Mouse (Mus musculus) urinary bladder, postnatal 36 days (tissue): ENCODE measurements around the gene March4.

ENCODE experiments used
- DNase-seq, 2 experiments: peaks; one replicate each; pipeline ENCODE4 v3.0.0; 2022; ENCODE audit warnings: low spot score in 2 of 2, mixed read lengths in 1 of 2

March4 gene

DNA sequence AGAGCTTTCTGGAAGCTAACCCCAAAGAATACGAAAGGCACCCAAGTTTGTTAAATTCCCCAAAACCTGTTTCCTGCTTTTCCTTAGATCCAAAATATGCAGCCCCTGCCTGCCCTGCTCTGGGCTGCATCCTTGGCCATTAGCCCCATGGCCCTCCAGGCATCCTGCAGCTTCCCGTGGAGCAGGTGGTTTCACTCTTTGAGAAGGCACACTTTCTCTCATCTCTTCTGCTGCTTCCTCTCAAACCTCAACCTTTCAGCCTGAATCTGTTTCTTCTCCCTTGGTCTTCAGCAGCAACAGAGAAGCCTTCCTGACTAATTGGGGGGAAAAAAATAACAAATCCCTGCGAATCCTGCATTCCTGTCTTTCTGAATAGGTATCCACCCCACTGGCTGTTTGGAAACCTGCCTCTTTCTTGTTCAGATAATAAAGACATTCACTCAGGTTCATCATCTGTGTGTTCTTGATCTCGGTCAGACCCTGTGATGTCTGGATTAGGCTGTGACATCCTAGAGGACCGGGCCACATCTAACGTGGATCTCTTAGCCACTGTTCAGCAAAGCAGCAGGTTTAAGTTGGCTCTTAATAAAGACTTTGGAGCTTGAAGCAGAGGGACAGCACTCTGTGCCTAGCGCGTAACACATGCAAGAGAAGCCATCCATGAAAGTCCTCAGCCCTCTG, 6.1 kb downstream of the March4 start:
- DNase-seq, result no peak

DNA sequence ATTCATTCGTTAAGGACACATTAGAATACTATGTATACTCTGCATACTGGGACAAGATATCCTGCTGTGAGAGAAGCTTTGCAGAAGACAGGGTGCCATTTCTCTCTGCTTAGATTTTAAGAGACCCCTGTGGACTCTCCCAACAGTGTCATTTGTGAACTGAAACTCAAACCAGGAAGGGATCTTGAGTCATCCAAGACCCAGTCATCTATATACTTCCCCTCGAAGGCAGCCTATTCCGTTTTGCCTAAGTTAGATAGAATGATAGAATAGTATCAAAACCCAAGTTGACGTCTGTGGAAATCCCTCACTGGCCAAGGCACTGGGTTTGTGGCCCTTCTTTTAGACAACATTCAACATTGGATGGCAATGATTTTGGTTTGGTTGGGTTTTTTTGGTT, 7.5 kb downstream of the March4 start:
- no peak for DNase-seq

DNA sequence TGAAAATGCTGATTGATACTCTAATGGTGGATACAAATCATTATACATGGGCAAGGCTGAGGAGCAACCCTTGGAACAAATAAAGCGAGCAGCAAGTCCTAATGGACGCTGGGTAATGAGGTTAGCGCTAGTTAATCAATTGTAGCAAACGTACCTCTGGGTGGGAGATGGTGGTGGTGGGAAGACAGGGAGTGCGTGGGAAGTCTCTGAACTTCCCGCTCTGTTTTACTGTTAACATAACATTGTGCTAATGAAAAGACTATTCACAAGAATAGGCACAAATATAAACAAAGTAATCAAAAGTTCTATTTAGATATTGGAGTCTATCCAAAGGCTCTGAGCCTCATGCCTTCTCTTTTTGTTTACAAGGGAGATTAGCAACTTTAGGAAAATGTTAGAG, 13.1 kb downstream of the March4 start:
- DNase-seq, result no peak

DNA sequence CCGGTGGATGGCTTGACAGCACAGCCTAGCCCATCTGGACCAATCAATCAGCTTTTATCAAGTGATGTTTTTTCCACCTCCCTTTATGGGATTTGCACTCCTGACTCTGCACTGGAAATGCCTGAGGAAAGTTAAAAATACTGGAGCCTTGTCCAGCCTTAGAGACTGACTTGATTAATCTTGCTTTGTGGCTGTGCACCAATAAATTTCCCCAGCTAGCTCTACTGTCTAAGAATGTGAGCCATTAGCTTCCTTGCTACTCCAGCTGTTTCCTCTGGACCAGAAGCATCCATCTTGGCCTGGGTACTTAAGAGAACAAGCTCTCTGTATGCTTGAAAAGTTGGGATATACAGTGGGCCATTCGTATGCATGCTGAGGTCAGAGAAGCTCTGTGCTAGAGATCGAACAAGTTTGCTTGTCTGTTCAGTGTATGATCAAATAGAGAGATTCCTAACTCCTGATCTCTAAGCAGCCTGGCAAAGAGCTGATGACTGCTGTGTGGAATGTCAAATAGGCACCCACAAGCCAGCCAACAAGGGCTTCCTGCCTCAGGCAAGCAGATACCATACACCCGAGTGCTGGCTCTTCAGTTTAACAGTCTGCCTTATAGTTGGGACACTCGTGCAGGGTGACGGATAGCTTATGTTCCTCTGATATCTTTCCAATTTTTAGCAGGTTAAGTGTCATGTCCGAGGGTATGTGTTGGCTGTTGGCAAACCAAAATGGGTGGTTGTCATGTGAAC, 25.8 kb downstream of the March4 start:
- no peak for DNase-seq

DNA sequence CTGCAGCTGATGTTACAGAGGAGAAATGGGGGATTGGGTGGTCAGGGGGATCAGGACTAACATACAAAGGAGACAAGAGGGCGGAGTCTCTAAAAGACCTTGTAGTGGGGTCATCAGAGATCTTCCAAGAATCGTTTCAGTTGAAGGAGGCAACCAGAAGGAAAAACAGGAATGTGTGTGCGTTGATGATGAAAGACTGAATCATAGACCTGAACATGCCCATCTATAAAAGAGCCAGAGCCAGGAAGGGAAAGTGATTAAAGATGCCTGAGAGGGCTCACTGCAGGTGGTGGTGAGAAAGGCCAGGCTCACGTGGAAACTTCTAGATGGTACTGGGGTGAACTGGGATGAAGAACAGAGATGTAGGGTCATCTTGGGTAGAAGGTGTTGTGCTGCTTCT, 27.2 kb downstream of the March4 start:
- DNase-seq, result no peak

DNA sequence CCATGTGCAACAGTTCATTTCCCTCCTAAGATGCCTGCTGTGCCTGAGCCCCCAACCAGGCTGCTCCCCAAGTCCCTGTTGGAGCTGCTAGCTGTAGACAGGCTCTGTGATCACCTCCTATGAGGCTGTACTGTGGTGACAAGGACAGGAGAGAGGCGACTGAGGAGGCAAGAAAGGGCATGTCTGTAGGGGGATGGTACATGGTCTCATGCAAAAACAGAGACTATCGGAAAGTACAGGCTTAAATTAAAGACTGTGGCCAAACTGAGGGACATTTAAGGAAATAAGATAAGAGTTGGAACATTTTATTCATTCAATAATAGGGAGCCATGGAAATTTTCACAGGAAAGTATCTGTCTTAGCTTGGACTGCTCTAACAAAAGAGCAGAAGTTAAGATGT, 29.1 kb downstream of the March4 start:
- DNase-seq, result no peak

DNA sequence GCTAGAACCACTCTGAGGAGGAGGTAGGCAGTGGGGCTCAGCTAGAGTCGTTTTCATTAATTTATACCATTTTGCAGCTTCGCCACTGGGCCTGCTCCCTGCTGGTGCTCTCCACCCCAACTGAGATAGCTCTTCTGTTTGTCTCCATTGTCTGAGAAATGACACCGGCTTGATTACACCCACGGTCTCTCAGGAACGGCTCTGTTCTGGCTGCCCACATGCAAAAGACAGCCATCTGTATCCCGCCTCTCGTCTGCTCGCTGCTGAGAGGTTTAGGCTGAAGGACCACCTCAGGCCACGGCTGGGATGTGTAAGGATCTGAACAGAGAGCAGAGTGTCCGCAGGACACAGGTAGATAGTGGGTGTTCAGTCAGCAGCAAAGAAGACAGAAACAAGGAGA, 30.5 kb downstream of the March4 start:
- no peak for DNase-seq

DNA sequence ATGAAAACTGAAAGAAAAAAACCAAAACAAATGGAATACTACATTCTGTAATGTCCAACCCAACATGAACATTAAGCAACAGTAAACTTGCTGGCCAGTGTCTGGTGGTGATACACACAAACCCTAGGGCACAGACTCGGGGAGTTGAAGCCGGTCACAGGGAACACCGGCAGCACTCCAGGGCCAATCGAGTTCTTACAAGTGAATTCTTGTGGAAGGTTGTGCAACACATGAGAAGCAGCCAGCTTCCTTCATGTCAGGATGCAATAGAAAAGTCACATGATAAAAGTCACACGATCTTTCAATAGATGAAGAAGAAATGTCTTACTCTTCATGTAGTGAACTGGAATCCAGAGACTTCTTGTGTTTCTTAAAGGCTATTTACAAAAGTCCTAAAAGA, 39.1 kb downstream of the March4 start:
- peak in 1 of 2 experiments; percentile 14 for DNase-seq

DNA sequence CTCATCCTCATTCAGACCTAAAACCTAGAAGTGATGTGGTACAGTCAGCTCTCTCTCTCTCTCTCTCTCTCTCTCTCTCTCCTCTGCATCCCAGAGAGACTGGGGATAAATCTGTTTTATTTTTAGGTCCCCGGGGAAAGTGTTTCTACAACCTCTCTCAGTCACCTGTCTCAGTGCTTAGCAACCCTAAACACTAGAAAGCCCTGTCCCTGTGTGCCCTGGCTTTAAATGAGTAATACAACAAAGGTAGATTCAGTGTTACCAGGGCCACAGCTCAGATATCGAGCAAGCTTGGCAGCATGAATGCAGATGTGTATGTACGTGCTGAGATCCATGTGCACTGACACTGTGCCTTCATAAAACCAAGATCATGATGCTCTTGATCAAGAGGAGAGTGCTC, 43.3 kb downstream of the March4 start:
- no peak for DNase-seq

DNA sequence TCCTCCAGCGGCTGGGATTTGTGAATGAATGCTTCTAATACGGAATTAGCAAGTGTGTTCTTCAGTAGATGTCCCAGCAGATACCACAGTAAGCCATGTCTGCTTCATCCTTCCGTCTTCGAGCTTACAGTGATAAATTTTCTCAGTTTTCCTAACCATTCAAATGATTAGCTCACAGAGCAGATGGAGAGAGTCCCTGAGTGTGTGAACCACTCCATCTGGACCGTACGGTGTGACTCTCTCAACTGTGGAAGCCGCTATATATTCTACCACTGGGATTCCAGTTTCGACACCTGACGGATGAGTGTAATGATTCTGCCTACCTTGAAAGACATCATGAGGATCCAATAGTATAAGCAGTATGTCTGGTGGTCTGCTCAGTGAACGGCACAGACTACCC, 44.1 kb downstream of the March4 start:
- DNase-seq, result no peak

DNA sequence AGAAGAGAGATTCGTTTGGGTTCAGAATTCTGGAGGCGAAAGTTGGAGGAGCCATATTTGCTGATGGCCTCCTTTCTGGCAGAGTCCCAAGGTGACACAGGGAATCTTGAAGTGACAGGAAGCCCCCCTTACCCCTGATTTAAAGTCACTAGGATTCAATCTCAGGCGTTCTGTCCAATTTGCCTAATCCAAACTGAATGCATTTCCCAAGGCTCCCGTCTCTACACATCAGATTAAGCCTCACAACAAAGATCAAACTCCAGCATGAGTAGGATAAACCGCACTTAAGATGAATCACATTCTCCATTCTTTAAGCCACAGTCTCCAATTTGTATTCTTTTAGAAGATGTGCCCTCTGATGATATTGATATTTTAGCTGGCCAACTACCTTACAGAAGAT, 45.4 kb downstream of the March4 start:
- DNase-seq, result no peak

DNA sequence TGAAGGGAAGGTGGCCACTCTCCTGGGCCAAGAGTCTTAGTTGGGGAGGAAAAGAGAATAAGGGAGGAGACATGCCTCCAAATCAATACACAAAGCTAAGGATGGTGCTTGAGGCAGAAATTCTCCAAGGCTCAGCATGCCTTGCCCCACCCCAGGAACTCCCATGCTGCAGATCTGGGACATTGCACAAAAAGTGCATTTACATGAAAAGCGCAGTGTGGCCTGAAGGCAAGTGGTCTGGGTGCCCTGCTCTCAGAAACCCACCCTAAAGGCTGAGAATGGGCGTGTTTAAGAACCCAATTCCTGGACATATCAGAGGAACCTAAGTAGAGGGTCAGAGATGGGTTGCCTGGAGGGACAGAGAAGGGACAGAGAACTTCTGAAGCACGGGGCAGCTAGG, 45.9 kb downstream of the March4 start:
- no peak for DNase-seq

DNA sequence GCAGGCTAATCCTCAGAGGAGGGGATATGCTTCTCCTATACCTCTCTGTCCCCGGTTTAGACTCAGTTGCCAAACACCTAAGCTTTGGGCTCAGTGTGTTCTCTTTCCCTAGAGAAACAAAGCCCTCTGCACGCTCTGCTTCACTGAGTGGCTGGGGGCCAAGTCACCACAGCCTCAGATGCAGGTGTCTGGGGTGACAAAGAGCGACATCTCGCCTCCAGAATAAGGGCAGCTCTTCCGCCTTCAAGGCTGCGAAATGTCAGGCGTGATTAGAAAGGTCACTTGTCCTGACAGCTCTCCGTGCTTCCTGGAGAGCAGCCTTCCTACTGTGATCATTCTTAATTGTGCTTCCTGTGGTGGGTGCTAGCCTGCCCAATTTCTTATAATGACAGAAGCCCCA, 46.5 kb downstream of the March4 start:
- no peak for DNase-seq

DNA sequence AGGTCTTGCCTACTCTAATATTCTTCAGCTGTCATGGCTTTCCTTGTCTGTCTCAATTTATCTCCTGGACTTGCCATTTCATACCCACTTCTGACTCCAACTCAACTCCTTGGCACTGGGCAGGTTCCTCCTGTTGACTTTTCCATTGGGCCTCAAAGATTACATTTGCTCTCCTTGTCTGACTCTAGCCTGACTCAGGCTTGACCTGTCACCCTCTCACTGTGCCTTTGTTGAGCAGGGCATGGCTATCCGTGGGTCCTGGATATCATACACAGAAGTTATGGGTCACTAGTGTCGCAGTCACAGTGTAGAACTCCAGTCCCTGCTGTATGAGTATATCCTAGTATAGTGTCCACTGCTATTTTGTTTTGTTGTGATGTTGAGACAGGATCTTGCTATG, 60.1 kb downstream of the March4 start:
- no peak for DNase-seq

DNA sequence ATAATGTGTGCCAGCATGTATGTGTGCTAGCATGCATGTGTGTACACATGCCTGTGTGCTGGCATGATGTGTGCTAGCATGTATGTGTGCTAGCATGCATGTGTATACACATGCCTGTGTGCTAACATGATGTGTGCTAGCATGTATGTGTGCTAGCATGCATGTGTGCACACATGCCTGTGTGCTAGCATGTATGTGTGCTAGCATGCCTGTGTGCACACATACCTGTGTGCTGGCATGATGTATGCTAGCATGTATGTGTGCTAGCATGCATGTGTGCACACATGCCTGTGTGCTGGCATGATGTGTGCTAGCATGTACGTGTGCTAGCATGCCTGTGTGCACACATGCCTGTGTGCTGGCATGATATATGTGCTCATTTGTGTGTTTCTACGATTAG, 67.7 kb downstream of the March4 start:
- no peak for DNase-seq

DNA sequence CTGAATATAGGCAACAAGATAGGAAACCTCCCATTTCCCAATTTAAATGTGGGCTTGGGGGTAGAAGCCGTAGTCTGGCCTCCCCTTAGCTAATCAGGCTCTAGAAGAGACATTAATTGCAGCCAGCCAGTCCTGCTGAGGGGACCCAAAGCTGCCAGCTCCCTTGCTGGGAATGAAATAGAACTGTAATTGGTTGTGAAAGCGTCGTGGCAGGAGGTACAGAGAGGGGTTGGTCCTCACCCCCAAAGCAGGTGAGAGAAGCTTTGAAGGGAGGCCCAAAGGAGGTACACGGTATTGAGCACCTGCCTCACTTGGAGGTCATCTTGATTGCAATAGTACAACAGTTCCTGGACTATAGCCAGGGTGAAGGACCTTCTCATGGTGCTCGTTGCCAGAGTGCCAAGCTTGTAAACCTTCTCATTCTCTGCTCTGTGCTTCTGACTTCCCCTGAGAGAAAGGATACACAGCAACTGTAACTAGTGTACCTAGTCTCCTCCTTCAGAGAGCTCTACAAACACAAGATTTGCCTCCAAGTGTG, 68.2 kb downstream of the March4 start:
- no peak for DNase-seq

DNA sequence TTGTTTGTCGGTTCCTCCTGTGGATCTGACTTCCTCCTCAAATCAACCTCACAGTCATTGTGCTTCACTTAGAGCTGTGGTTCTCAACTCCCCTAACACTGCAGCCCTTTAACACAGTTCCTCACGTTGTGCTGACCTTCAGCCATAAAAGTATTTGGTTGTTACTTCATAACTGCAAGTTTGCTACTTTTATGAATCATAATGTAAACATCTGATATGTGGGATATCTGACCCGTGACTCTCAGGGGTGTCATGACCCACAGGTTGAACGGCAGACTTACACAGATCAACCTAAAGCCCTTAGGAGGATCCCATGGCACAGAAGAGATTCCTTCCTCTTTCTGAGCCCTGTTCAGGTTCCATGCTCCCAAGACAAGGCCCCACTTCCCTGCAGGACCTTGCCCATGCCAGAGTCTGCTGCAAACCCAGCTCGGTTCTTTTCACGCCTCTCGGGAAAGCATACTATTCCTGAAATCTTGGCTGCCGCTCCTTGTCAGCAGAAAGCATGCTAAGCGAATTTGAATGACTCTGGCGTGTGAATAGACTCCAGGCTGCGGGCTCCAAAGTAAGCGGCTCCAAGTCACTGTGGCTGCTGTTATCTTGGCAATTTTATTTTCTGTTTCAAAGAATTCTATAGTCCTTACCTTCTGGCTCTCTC, 71.7 kb downstream of the March4 start:
- DNase-seq, result peak in 1 of 2 experiments; percentile 3

DNA sequence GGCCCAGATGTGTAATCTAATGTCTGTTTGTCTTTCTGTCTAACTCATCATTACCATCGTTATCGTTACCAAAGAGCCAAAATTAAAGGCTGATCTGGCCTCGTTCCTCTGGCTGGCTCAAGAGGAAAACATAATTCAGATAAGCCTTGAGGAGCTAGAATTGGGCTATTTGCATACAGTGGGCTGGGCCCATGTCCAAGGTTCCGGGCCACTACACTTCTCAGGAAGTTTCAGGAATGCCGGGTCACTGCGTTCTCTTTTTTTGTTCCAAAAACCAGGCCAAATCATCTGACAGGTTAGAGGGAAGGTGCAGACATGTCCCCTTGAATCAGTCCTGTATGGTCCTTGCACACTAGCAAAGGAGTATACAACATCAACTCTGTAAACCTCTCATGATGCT, 74.2 kb downstream of the March4 start:
- DNase-seq, result no peak

DNA sequence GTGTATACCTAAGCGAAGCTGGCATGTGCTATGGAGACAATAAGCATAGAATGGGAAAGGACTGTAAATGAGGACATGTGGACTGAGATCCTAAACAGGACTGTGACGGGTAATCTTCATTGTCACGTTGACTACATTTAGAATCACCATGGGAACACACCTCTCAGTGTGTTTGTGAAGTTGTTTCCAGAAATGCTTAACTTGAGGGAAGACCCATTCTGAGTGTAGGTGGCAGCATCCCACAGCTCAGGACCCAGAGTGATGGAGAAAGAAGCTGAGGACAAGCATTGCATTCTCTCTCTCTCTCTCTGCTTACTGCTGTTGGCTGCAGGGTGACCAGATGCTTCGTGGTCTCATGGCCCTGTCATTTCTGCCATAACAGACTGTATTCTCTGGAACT, 79.1 kb downstream of the March4 start:
- no peak for DNase-seq

DNA sequence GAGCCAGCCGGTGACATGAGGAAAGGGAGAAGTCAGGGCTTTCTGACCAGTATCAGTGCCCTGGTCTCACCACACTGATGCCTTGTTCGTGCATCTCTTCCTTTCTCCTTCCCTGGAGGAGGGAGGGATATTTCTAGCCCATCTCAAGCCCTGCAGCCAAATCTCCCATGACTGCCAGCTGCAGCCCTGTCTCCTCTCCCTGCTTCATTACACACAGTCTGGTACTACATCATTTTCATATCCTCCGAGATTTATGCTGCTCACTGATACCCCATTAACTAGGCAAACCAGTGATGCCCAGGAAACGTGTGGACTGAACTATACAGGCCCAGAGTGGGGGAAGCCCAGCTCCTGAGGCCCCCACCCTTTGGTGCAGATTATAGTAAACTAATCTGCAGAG, 80.8 kb downstream of the March4 start:
- DNase-seq, result no peak

DNA sequence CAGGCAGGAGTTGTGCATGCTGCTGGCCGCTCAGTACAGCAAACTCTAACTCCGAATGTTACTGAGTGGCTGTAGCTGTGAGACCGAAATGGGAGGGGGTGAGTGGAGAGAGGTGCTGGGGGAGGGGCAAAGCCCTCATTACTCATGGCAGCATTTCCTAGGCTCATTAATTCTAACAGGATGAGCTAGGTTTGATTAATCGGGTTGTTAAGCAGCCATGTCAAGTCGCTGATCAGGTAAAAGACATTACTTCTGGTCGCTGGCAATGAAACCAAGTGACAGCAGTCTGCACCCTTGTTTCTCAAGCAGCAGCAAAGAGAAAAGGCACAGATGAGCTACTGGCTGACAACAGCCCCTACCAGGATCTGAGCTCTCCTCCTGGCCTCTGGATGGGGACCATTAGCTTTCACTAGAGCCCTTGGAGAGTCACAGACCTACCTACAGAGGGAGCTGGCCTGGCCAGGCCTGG, 82.0 kb downstream of the March4 start:
- no peak for DNase-seq

DNA sequence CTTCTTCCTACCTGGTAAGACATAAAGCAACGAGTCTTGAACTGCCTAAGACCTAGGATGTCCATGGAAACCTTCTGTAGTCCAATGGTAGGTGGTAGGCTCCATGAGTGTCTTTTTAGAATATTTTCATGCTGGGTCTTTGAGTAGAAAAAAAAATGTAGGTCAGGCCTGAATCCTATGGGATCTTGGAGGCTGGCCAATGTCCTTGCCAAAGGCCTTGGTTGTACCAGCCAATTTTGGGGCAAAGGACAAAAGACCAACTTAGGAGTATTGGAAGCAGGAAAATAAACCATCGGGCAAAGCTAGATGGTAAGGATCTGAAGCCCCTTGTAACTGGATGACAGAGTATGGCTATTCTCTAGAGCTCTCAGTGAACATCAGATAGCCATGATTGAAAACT, 83.9 kb downstream of the March4 start:
- no peak for DNase-seq

DNA sequence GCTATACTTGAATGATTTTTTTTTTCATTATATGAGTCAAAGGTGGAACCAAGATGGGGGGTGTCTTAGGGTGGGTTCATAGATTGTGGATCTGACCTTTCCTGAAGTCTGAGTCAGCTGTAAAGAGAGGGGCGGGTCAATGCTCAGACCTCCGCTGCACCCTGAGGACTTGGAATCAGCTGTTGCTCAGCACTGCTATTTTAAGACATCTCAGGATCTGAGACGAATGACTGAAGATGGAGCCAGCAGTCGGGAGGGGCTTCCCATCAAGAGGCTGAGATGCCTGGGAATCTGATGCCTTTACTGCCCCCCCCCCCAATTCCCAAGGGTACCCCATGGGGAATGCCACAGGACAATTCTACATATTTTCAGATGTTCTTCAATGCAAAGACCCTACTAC, 85.9 kb downstream of the March4 start:
- no peak for DNase-seq
